Mouse (Mus musculus) layer of hippocampus, adult 8-10 months (tissue): ENCODE measurements around the gene Fam166a. TPM values are rescaled to one million over a fixed set of nuclear protein-coding genes. Genes with fewer than 3 reads are reported as not detected.

Experiments used
- total RNA-seq, 4 experiments: library from RNA; stranded (reverse); gene quantifications; 2 replicates each; pipeline ENCODE4 v1.2.4; 2022

Gene Fam166a
- total RNA-seq, 4 experiments from 2014 or later: not detected

Other genes starting within 250 kb of the Fam166a start
- gene Mrpl41, start 243.6 kb upstream of the Fam166a start, total RNA-seq: 10 to 100 TPM; 80.5 to 87.5 (median 85.1) TPM
- gene Pnpla7, start 242.7 kb upstream of the Fam166a start, total RNA-seq: 10 to 100 TPM; 20.9 to 40.0 (median 37.1) TPM
- 100 to 1,000 TPM; 768 to 931 (median 837) TPM for gene Nsmf, start 164.4 kb upstream of the Fam166a start, total RNA-seq
- gene Entpd8, start 138.4 kb upstream of the Fam166a start, total RNA-seq: not detected
- gene Noxa1, start 123.6 kb upstream of the Fam166a start, total RNA-seq: not detected
- gene Nrarp, start 38.0 kb upstream of the Fam166a start, total RNA-seq: 10 to 100 TPM; 16.9 to 20.4 (median 19.5) TPM
- 1 to 10 TPM; 2.2 to 4.6 (median 2.8) TPM for gene Tor4a, start 21.9 kb upstream of the Fam166a start, total RNA-seq
- gene Nelfb, start 7.3 kb upstream of the Fam166a start, total RNA-seq: 10 to 100 TPM; 56.7 to 64.9 (median 64.0) TPM
- under 1 TPM in 2 of 4 experiments, not detected in 2; 0.27 to 0.29 TPM for gene Stpg3, start 4.1 kb upstream of the Fam166a start, total RNA-seq
- 100 to 1,000 TPM; 303 to 348 (median 313) TPM for gene Tubb4b, start 6.0 kb downstream of the Fam166a start, total RNA-seq
- gene Slc34a3, start 15.6 kb downstream of the Fam166a start, total RNA-seq: not detected
- gene Rnf224, start 18.0 kb downstream of the Fam166a start, total RNA-seq: not detected
- 100 to 1,000 TPM; 219 to 241 (median 229) TPM for gene Rnf208, start 23.5 kb downstream of the Fam166a start, total RNA-seq
- gene Cysrt1, start 23.7 kb downstream of the Fam166a start, total RNA-seq: not detected
- gene AL732309.1, start 28.1 kb downstream of the Fam166a start, total RNA-seq: 1 to 10 TPM; 3.3 to 5.5 (median 4.4) TPM
- 10 to 100 TPM; 27.0 to 44.4 (median 33.9) TPM for gene Tmem203, start 36.7 kb downstream of the Fam166a start, total RNA-seq
- gene Tprn, start 43.9 kb downstream of the Fam166a start, total RNA-seq: 10 to 100 TPM; 19.9 to 27.8 (median 24.3) TPM
- gene Ssna1, start 53.7 kb downstream of the Fam166a start, total RNA-seq: 10 to 100 TPM; 59.0 to 71.0 (median 64.3) TPM
- 100 to 1,000 TPM in 2 of 4 experiments, 10 to 100 TPM in 2; 87.9 to 110 (median 99.0) TPM for gene Anapc2, start 53.7 kb downstream of the Fam166a start, total RNA-seq
- gene Tmem210, start 69.4 kb downstream of the Fam166a start, total RNA-seq: not detected
- not detected for gene Lrrc26, start 71.2 kb downstream of the Fam166a start, total RNA-seq
- gene Grin1, start 100.4 kb downstream of the Fam166a start, total RNA-seq: 100 to 1,000 TPM; 366 to 436 (median 415) TPM
- gene Man1b1, start 113.6 kb downstream of the Fam166a start, total RNA-seq: 10 to 100 TPM; 53.7 to 68.2 (median 59.6) TPM
- gene Dpp7, start 137.6 kb downstream of the Fam166a start, total RNA-seq: 10 to 100 TPM; 38.9 to 52.9 (median 45.4) TPM
- gene Uap1l1, start 146.9 kb downstream of the Fam166a start, total RNA-seq: 10 to 100 TPM; 12.0 to 28.7 (median 20.3) TPM
- gene Sapcd2, start 153.6 kb downstream of the Fam166a start, total RNA-seq: 1 to 10 TPM; 2.4 to 4.6 (median 4.2) TPM
- 10 to 100 TPM; 14.6 to 20.7 (median 16.8) TPM for gene Entpd2, start 177.1 kb downstream of the Fam166a start, total RNA-seq
- gene Npdc1, start 180.6 kb downstream of the Fam166a start, total RNA-seq: 100 to 1,000 TPM; 390 to 435 (median 411) TPM
- gene Fut7, start 204.5 kb downstream of the Fam166a start, total RNA-seq: under 1 TPM; 0.35 to 0.98 (median 0.44) TPM
- gene Abca2, start 210.0 kb downstream of the Fam166a start, total RNA-seq: 100 to 1,000 TPM; 165 to 186 (median 183) TPM
- gene Clic3, start 238.1 kb downstream of the Fam166a start, total RNA-seq: under 1 TPM in 2 of 4 experiments, not detected in 2; 0.43 to 0.92 TPM
- gene Paxx, start 242.3 kb downstream of the Fam166a start, total RNA-seq: 10 to 100 TPM; 60.3 to 63.5 (median 61.8) TPM